Comparison of ENCODE assay signal across 8 mouse cellular contexts in the genomic region with DNA sequence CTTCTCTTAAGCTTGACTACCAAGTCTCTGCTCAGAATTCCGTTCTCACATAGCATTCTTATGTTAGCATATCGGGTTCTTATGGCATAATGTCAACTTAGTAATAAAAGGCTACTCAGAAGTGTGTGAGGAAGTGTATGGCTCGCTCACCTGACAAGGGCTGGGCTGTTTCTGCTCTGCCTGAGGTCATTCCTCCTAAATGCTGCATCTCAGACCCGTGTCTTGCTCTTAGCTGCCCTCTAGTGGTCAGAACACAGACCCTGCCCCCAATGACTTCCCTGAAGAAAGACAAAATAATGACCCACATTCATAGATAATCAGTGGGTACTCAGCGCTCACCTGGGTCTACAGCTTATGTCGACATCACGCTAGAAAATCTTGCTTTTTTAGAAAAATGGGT. TPM values are rescaled to one million over a fixed set of nuclear protein-coding genes. Genes with fewer than 3 reads are reported as not detected.
DNase-seq lines count a peak whose midpoint lies in the region; ATAC-seq and TF ChIP-seq lines count a peak whose summit lies in the region.

No protein-coding gene starts in this region.

- DNase-seq in forebrain, embryonic 11.5 days (ENCODE audit: low spot score), result peak; percentile 78
- peak; percentile 24 for DNase-seq in c-Kit-positive CD71-positive TER-119-negative erythroid progenitor cells, embryonic 14.5 days (ENCODE audit: low read depth)
- DNase-seq in kidney, postnatal 10 days, result peak; percentile 82
- DNase-seq in lung, embryonic 14.5 days, result peak; percentile 87
- DNase-seq in right cerebral cortex, postnatal 25 days, result peak; percentile 39

- no peaks in the 10 kb centered on the region for H3K4me1 ChIP-seq in forebrain, embryonic 11.5 days (replicated peaks; ENCODE audit: control insufficient read depth, insufficient read depth, low read length)
- H3K4me1 ChIP-seq in forebrain, embryonic 16.5 days (replicated peaks; ENCODE audit: control insufficient read depth, insufficient read depth, low read length), result peaks cover 5% of the 10 kb centered on the region
- H3K4me1 ChIP-seq in ES-Bruce4 (ENCODE audit: control insufficient read depth, insufficient read depth, low read length), result no peaks in the 10 kb centered on the region
- H3K4me1 ChIP-seq in forebrain, embryonic 13.5 days, result 0 out of 2 replicates have a peak, but pooled peaks cover 4% of the 10 kb centered on the region
- no peaks in the 10 kb centered on the region for H3K4me1 ChIP-seq in lung, embryonic 14.5 days (ENCODE audit: insufficient read depth)

- 0 out of 2 replicates have a peak, but pooled peaks have one; percentile 30 for TF ChIP-seq EP300 in ES-Bruce4 (IDR thresholded peaks at IDR 0.05; ENCODE audit: insufficient read depth, low read depth, low read length)

- no peaks in the 10 kb centered on the region for H3K27me3 ChIP-seq in forebrain, embryonic 11.5 days (ENCODE audit: control insufficient read depth, insufficient read depth, low read length)
- H3K27me3 ChIP-seq in forebrain, embryonic 16.5 days (replicated peaks; ENCODE audit: control insufficient read depth, insufficient read depth, low read length), result no peaks in the 10 kb centered on the region; the same call in 1 of the 2 replicates
- H3K27me3 ChIP-seq in ES-Bruce4 (ENCODE audit: control insufficient read depth, insufficient read depth, low read length, poor library complexity, severe bottlenecking), result no peaks in the 10 kb centered on the region
- H3K27me3 ChIP-seq in forebrain, embryonic 13.5 days, result no peaks in the 10 kb centered on the region
- no peaks in the 10 kb centered on the region for H3K27me3 ChIP-seq in lung, embryonic 14.5 days (ENCODE audit: insufficient read depth, low read length)

- H3K4me2 ChIP-seq in forebrain, embryonic 11.5 days (ENCODE audit: low read depth, low read length, severe bottlenecking), result no peak overlapping the region
- H3K4me2 ChIP-seq in forebrain, embryonic 16.5 days (ENCODE audit: low read length), result no peak overlapping the region
- no peak overlapping the region for H3K4me2 ChIP-seq in forebrain, embryonic 13.5 days
- no peak overlapping the region for H3K4me2 ChIP-seq in lung, embryonic 14.5 days

- no peak for ATAC-seq in forebrain, embryonic 11.5 days (replicated peaks; ENCODE audit: low FRiP score)
- ATAC-seq in forebrain, embryonic 16.5 days, result no peak; the same call in 1 of the 2 replicates
- peak; percentile 55; the same call in 1 of the 2 replicates for ATAC-seq in forebrain, embryonic 13.5 days
- peak; percentile 52; the same call in 1 of the 2 replicates for ATAC-seq in lung, embryonic 14.5 days (ENCODE audit: insufficient read depth)

- H3K27ac ChIP-seq in forebrain, embryonic 11.5 days (ENCODE audit: low read depth, low read length), result no peak overlapping the region
- H3K27ac ChIP-seq in forebrain, embryonic 16.5 days (ENCODE audit: low read length), result no peak overlapping the region
- H3K27ac ChIP-seq in ES-Bruce4 (ENCODE audit: insufficient read depth, low read length), result no peak overlapping the region
- H3K27ac ChIP-seq in forebrain, embryonic 13.5 days, result no peak overlapping the region
- H3K27ac ChIP-seq in lung, embryonic 14.5 days (ENCODE audit: low read depth), result no peak overlapping the region

- no peak overlapping the region for H3K4me3 ChIP-seq in forebrain, embryonic 11.5 days (ENCODE audit: low read depth, low read length)
- H3K4me3 ChIP-seq in forebrain, embryonic 16.5 days (replicated peaks; ENCODE audit: low read length), result no peak overlapping the region
- H3K4me3 ChIP-seq in ES-Bruce4 (ENCODE audit: low read depth, low read length), result no peak overlapping the region
- no peak overlapping the region for H3K4me3 ChIP-seq in forebrain, embryonic 13.5 days
- no peak overlapping the region for H3K4me3 ChIP-seq in lung, embryonic 14.5 days (ENCODE audit: low read depth, low read length)

- H3K9ac ChIP-seq in forebrain, embryonic 11.5 days (ENCODE audit: low read length), result no peak overlapping the region
- H3K9ac ChIP-seq in forebrain, embryonic 16.5 days (replicated peaks; ENCODE audit: low read depth, low read length), result no peak overlapping the region
- H3K9ac ChIP-seq in ES-Bruce4 (ENCODE audit: low read depth, poor library complexity, severe bottlenecking), result no peak overlapping the region
- H3K9ac ChIP-seq in forebrain, embryonic 13.5 days, result no peak overlapping the region
- no peak overlapping the region for H3K9ac ChIP-seq in lung, embryonic 14.5 days

- WGBS in forebrain, embryonic 11.5 days, result 27% methylated on average over 7 of the region's 7 CpGs
- WGBS in forebrain, embryonic 16.5 days, result 21% methylated on average over 7 of the region's 7 CpGs
- WGBS in forebrain, embryonic 13.5 days, result 27% methylated on average over 7 of the region's 7 CpGs
- 13% methylated on average over 7 of the region's 7 CpGs for WGBS in lung, embryonic 14.5 days

- no peaks in the 10 kb centered on the region for H3K36me3 ChIP-seq in forebrain, embryonic 11.5 days (ENCODE audit: control insufficient read depth, insufficient read depth, low read length)
- H3K36me3 ChIP-seq in forebrain, embryonic 16.5 days (ENCODE audit: control insufficient read depth, insufficient read depth), result no peaks in the 10 kb centered on the region
- no peaks in the 10 kb centered on the region for H3K36me3 ChIP-seq in ES-Bruce4 (ENCODE audit: control insufficient read depth, insufficient read depth, low read length, poor library complexity, severe bottlenecking)
- no peaks in the 10 kb centered on the region for H3K36me3 ChIP-seq in forebrain, embryonic 13.5 days (ENCODE audit: poor library complexity, severe bottlenecking)
- H3K36me3 ChIP-seq in lung, embryonic 14.5 days (ENCODE audit: insufficient read depth), result no peaks in the 10 kb centered on the region

- peak; percentile 86 for TF ChIP-seq CTCF in ES-Bruce4 (IDR thresholded peaks at IDR 0.05; ENCODE audit: low read depth, low read length)
- peak; percentile 94 for TF ChIP-seq CTCF in lung, embryonic 14.5 days (IDR thresholded peaks at IDR 0.05; ENCODE audit: low read depth)

- H3K9me3 ChIP-seq in forebrain, embryonic 11.5 days (ENCODE audit: control insufficient read depth, low read length), result no peaks in the 10 kb centered on the region
- H3K9me3 ChIP-seq in forebrain, embryonic 16.5 days (ENCODE audit: control insufficient read depth, low read length), result no peaks in the 10 kb centered on the region
- no peaks in the 10 kb centered on the region for H3K9me3 ChIP-seq in ES-Bruce4 (replicated peaks; ENCODE audit: control insufficient read depth, insufficient read depth, low read length, poor library complexity, severe bottlenecking)
- no peaks in the 10 kb centered on the region for H3K9me3 ChIP-seq in forebrain, embryonic 13.5 days (replicated peaks)
- H3K9me3 ChIP-seq in lung, embryonic 14.5 days (ENCODE audit: low read depth, low read length), result no peaks in the 10 kb centered on the region

- TF ChIP-seq POLR2A in ES-Bruce4 (IDR thresholded peaks at IDR 0.05; ENCODE audit: insufficient read depth, low read length), result no peak

RNA-seq across cellular contexts. Expression of gene Cd83, which starts 58.9 kb away (rescaled TPM):
- 4.0 and 5.1 TPM in 2 replicates for polyA plus RNA-seq in forebrain, embryonic 11.5 days (2014; fragmentation: Nextera tagmentation; extraction: Ambion mirVana)
- polyA plus RNA-seq in forebrain, embryonic 16.5 days (2015; fragmentation: Nextera tagmentation; extraction: Ambion mirVana), result 5.5 and 7.8 TPM in 2 replicates
- 0.46 and 0.72 TPM in 2 replicates for polyA plus RNA-seq in ES-Bruce4 (2011; ENCODE audit: insufficient read depth, insufficient read length, low read depth, missing spikeins)
- 3.8 TPM in 2 replicates for polyA plus RNA-seq in forebrain, embryonic 13.5 days (2015; fragmentation: Nextera tagmentation; extraction: Ambion mirVana)
- 12.9 and 14.3 TPM in 2 replicates for polyA plus RNA-seq in lung, embryonic 14.5 days (2014; fragmentation: Nextera tagmentation; extraction: Ambion mirVana)

Comparison
In these comparisons a context has a peak if more than half of its experiments do, and no peak if none do; other contexts are left out.
1. ATAC-seq: peak in forebrain, embryonic 13.5 days (single experiment) and lung, embryonic 14.5 days (single experiment); none in forebrain, embryonic 11.5 days (single experiment) and forebrain, embryonic 16.5 days (single experiment).
2. DNase-seq: peak in every context shown above with its lines; median percentile 87 in lung, embryonic 14.5 days; 82 in kidney, postnatal 10 days; 78 in forebrain, embryonic 11.5 days; 39 in right cerebral cortex, postnatal 25 days; 24 in c-Kit-positive CD71-positive TER-119-negative erythroid progenitor cells, embryonic 14.5 days.